Mouse (Mus musculus): ENCODE measurements around the gene Pde6c.

Gene Pde6c

DNA sequence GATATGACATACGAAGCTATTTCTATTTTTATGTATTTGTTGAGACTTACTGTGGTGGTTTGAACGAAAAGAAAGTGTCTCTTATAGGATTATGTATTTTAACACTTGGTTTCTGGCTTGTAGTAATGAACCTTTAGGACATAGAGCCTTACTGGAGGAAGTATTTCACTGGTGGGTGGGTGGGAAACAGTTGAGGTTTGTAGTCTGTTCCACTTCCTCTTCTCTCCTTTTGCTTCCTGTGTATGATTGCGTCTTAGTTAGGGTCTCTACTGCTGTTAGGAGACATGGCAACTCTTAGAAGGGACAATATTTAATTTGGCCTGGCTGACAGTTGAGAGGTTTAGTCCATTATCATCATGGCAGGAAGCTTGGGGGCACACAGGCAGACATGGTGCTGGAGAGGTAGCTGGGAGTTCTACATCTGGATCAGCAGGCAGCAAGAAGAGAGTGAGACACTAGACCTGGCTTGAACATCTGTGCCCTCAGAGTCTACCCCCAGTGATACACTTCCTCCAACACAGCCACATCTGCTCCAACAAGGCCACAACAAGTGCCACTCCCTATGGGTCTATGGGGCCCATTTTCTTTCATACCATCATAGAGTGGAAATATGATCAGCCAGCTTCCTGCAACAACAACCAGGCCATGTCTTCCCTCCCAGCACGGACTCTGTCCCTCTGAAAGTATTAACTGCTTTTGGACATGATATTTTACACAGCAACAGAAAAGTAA, 11.1 kb downstream of the Pde6c start:
- no peak for DNase-seq (ENCODE audit: low spot score)

DNA sequence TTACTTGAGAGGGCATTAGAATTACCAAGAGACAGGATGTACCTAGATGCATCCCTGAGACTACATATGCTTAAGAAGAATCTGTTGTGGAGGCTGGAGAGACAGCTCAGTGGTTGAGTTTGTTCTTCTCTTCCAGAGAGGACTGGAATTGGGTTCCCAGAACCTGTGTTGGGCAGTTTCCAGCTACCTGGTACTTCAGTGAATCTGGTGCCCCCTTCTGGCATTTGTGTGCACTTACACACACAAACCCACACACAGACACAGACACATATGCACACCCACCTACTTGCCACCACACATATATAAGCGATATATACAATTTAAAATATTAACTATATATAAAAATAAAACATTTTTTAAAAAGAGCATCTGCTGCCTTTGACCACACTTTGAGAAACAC, 23.7 kb downstream of the Pde6c start:
- no peak for DNase-seq (ENCODE audit: low spot score)

DNA sequence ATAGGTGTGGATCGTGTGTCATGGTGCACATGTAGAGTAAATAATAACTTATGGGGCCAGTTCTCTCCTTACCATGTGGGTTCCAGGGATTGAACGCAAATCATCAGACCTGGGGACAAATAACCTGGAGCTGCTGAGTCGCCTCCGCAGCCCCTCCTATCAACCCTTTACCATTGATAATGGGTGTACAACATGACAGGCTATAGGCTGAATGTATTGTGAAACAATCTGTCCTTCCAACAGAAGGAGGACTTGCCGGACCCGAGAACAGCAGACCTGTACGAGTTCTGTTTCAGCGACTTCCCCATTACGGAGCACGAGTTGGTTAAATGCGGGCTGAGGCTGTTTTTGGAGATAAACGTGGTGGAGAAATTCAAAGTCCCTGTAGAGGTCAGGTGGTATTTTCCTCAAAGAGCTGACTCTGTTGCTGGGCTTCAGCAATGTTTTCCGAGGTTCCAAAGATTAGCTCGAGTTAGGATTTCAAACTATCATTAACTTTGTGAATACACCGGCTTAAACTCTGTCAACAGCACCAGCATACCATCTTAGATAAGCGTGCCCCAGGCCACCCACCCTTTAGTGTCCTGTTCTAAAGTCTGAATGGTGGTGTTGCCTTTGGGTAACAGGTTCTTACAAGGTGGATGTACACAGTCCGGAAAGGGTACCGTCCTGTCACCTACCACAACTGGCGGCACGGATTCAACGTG, 29.2 kb downstream of the Pde6c start:
- no peak for DNase-seq (ENCODE audit: low spot score)

DNA sequence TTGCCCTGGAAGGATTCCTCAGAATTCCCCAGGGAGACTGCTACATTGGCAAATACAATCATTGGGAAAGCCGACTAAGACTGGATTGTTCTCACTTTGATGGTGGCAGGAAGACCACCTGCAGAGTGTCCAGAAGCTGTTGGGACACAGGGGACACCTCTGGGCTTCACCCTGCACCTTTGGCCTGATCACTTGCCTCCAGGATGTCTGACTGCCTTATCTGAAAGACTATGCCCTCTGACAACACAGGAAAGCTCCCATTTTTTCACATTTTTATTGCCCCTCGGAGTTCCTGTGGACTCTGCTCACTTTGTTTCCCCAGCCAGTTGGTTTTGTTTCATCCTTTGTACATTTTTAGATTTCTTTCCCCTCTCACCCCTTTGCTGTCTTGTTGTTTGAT, 32.1 kb downstream of the Pde6c start:
- no peak for DNase-seq (ENCODE audit: low spot score)

DNA sequence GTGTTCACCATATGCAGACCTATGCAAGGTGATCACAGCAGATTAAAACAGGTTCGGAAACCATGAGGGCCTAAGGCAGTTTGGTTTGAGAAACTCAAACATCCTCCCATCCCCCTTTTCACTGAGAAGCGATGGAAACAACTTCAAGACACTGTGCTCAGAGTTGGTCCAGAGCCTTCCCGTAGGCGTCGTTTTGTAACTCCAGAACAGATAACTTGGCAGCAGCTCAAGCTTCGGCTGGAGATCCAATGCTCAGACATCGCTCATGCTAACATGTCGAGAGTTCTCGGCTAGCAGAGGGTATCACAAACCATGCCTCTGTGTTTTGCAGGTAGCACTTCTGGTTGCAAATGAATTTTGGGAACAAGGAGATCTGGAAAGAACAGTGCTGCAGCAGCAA, 47.1 kb downstream of the Pde6c start:
- no peak for DNase-seq (ENCODE audit: low spot score)

DNA sequence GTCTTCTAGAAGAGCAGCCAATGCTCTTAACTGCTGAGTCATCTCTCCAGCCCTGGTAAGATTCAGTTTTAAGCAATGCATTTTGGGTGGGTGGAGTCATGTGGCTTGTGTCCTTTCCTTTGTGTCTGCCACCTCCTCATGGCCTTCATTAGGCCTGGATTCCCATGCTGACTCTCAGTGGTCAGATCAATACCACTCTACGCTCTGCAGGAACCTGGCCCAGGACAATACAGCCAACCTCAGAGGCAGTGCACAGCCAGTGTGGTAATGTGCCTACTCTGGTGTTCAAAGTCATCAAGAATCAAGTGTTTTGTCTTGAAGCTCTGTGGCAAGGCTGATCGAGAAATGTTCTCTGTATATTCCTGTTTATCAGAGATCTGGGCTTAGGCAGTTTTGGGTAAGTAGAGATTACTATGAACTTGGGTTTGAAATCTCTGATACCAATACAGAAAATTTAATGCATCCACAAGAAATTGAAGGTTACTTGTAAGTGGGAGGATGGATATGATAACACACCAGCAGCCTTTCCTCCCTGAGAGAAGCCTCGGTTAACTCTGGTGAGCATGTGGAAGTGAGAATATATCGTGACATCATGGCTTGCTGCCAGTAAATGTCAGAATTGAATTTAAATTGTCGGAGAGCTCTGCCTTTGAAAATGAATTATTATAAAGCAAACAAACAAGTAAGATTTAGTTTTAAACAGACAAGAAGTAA, 54.2 kb downstream of the Pde6c start:
- no peak for DNase-seq (ENCODE audit: low spot score)

DNA sequence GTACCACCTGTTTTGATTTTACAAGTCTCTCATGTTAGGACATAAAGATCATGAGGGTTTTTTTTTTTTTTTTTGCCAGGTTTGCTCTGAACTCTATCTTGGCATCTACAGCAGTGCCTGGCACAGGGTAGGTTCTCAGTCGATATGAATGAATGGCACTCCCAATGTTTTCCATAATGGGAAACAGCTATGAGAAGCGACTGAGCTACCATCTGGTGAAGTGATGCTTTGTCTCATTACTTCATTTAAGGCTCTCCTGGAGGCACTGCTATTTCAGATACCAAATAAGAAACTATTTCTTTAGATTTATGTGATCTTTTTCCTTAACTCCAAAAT, 54.7 kb downstream of the Pde6c start:
- no peak for DNase-seq (ENCODE audit: low spot score)

DNA sequence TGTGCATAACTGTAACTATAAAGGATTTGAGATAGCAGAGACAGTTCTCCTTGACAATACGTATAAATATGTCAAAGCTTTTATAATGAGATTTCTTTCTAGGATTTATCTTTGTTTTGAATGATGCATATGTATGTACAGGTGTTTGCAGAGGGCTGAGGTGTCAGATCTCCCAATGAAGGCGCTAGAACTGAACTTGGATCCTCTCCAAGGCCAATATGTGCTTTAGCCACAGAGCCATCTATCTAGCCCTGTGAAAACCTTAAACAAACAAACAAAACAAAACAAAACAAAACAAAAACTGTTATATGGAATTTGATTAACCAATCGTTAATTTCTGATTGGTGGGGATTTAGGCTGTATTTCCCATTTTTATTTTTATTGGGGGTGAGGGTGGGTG, 58.0 kb downstream of the Pde6c start:
- DNase-seq (ENCODE audit: low spot score), result no peak

DNA sequence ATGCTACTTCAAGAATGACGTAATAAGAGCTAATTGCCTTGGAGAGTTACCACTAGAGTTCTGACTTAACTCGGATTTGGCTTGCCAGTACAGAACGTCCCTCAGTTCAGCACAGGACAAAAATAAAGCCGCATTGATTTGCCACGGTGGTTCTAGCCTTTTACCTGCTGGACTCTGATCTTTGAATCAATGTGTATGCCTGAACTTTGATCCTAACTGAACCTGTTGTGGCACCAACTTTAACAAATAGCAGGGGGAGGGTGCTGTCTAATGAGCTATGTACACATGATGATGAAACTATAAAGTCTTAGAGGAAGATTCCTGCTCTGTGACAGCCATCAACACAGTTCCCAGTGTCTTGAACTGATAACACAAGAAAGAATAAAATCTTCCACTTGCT, 58.9 kb downstream of the Pde6c start:
- DNase-seq (ENCODE audit: low spot score), result no peak

DNA sequence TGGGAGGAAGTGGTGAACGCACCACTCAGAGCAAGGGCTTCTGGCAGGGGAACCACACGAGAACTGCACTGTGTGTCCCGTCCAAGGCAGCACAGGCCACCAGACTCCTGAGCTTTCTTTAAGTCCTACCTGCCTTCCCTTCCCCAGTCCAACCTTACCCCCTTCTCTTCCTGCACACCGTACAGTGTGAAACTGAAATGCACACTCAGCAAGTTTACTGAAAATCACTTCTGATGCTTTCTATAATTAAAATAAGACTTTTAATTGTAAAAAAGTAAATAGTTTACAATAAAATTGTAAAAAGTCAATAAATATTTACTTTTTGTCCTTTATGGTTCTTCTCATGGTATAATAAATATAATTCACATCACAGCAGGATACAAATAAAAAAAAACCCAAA, 62.7 kb downstream of the Pde6c start:
- no peak for DNase-seq (ENCODE audit: low spot score)

DNA sequence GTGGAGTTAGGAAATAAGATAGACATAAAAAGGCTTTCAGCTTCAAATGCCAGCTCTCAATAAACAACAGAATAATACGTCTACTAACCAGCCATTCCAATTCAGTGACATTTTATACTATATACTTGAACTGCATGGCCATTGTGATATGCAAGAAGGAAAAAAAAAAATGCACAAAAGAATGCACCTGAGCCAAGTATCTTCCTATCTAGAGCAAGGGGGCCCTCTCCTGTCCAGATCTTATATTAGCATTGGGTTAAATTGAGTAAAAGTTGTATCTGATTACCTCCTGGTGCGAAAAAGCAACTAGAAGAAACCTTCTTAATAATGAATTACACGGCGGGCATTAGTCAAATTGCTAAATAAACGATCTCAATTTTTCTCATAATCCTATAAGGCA, 66.2 kb downstream of the Pde6c start:
- no peak for DNase-seq (ENCODE audit: low spot score)

DNA sequence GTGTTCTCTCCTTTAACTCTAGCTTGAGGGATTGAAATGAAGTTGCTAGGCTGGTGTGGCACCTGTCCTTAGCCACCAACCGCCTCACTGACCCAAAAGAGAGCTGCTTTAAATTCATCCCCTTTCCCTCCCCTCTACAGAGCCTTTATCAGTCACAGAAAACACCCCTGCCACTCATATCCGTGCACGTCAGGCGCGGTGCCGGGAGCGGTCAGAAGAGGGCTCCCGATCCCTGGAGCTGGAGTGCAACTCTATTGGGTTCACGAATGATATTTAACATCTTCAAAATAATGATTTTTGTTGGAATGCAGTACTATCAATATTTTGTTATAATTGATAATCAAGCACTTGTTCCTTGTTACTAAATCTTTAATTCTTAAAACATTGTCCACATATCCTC, 74.1 kb downstream of the Pde6c start:
- no peak for DNase-seq (ENCODE audit: low spot score)

DNA sequence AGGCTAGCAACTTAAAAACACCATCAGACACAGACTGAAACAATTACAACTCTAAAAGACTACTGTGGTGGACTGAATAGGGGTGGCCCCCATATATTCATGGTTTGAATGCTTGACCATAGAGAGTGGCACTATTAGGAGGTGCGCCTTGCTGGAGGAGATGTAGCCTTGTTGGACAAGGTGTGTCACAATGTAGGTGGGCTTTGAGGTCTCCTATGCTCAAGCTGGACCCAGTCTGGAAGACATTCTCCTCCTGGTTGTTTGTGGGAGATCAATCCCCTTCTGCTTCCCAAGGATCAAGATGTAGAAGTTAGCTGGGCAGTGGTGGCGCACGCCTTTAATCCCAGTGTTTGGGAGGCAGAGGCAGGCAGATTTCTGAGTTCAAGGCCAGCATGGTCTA, 85.1 kb downstream of the Pde6c start:
- no peak for DNase-seq (ENCODE audit: low spot score)

DNA sequence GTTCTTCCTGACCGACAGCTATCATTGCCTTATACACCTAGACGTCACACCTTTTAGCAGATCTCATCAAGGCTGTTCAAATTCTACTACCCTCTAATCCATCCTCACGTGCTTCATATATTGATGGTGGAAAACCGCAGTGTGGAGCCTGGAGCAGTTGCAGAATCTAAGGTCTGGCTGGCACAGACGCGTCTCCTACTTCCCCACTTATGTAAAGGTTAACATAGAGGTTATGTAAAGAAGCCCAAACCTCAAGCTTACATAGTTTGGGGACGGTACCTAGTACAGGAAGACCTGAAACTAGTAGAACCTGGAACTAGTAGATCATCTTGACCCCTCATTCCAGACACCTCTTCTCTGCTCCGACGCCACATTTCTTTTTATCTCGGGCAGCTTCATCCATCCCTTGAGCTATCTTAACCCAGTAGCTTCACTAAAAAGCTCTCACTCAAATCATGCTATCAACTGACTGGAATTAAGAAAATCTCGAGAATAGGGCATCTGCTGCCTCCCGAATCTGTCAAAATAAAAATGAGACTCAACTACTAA, 90.8 kb downstream of the Pde6c start:
- no peak for DNase-seq (ENCODE audit: low spot score)

DNA sequence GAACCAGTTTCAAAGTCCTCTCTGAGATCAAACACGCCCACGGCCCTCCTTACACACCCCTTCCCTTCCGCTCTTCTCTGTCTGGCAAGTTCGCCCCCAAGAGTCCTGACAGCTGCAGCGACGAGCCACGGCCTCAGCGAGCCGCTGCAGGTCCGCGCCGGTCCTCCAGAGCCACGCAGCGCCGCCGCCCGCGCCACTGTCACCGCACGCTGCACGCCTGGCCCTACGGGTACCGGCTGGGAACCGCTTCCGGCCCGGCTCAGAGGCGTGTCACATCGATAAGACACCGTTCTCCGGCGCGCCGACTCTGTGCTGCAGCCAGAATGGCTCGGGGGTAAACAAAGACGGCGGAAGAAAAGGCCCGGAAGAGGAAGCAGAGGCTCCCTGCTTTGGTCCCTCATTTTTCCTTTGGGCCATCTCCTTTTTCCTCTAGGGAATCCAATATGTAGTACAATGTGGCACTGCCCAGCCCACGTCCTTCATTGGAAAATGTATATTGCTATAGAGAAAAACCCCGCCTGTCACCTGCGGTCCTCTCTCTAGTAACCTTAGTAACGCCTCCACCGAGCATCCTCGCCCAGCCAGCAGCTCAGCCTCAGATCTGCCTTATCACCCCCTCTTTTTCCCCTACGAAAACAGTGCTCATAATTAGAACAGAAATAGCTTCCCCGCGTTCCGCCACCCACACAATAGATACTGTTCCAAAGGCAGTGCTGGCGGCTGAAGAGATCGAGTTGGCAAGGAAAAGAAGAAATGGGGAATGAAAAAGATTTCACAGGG, 91.5 kb downstream of the Pde6c start, which contains the start of gene Fra10ac1:
TSS of gene Fra10ac1 (minus strand) at position 252 of the 780 bp plus-strand sequence.
- peak; percentile 90 for DNase-seq (ENCODE audit: low spot score)

DNA sequence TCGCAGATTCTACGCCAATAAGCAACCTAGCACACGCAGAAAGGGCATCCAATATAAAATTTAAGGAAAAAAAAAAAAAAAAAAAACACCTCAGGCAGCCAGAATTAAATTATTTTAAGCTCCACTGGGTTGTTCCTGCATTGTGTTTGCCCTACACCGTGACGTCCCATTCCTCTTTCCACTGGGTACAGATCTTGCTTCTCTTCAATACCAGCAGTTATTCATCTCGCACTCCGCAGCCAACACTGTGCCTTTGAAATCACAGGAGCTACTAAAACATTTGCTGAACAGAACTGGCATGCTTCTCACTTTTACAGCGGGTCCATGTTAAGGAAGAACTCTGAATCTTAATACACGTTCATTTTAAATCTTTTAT, 92.1 kb downstream of the Pde6c start:
- peak; percentile 48 for DNase-seq (ENCODE audit: low spot score)

DNA sequence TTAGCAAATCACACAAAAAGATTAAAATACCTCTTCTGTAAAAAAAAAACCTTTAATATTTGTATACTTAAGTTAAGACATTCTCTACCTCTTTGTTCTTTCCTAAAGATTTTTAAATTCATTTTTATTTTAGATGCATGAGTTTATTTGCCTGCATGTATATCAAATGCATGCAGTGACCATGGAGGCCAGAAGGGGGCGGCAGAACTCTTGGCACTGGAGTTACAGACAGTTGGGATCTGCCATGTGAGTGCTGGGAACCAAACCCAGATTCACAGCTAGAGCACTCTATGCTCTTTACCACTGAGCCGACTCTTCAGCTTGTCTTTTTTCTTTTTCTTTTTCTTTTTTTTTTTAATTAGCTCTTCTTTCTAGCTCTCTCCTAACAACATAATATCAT, 96.1 kb downstream of the Pde6c start:
- DNase-seq (ENCODE audit: low spot score), result no peak

DNA sequence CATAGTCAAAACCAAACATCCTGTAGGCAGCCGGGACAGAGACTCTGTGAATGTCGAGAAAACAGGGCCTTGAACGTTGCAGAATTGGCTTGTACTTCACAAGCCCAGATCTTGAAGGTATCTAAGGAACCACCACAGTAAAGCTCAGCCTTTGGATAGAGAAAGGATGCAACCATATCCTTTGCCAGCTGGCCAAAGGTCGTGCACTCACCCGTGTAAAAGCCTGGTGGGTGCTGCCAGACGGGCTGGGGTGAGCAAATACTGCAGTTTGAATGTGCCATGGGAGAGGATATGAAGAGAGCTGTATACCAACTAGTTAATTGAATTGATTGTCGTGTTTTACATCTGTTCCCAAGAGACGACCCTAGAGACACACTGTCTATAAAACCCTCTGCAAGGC, 99.5 kb downstream of the Pde6c start:
- DNase-seq (ENCODE audit: low spot score), result no peak

DNA sequence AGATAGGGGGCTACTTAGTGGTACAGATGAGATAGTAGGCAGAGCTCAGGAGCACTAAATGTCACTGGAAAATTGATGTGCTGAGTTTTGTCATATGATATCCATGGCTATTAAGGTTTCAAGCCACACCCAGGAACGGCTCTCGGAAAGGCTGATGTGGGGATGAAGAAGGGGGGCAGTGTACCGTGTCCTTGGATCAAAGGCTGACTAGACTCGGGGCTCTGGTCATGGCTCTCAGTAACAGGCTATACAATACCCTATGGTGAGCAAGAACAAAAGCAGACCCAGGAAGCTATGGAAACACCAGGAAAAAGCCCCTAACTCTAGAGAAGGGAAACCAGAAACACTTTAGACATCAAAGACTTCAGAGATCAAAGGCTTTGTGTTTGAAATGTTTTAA, 99.9 kb downstream of the Pde6c start:
- no peak for DNase-seq (ENCODE audit: low spot score)
